Mouse (Mus musculus) thymus, postnatal 0 days (tissue): ENCODE data around the gene C1galt1. TPM values are rescaled to one million over a fixed set of nuclear protein-coding genes. Genes with fewer than 3 reads are reported as not detected.

Source experiments
- DNase-seq: peaks from one replicate; pipeline ENCODE4 v3.0.0-alpha.2; 2015; ENCODE audit warnings: low spot score
- polyA plus RNA-seq: library from polyadenylated mRNA; unstranded; fragments of >200 nt; fragmentation: Nextera tagmentation; extraction: Ambion mirVana; gene quantifications from 2 replicates; pipeline ENCODE4 v1.2.1, GENCODE M21; 2015

The C1galt1 gene
- 12.2 and 14.6 TPM in 2 replicates for polyA plus RNA-seq

DNA sequence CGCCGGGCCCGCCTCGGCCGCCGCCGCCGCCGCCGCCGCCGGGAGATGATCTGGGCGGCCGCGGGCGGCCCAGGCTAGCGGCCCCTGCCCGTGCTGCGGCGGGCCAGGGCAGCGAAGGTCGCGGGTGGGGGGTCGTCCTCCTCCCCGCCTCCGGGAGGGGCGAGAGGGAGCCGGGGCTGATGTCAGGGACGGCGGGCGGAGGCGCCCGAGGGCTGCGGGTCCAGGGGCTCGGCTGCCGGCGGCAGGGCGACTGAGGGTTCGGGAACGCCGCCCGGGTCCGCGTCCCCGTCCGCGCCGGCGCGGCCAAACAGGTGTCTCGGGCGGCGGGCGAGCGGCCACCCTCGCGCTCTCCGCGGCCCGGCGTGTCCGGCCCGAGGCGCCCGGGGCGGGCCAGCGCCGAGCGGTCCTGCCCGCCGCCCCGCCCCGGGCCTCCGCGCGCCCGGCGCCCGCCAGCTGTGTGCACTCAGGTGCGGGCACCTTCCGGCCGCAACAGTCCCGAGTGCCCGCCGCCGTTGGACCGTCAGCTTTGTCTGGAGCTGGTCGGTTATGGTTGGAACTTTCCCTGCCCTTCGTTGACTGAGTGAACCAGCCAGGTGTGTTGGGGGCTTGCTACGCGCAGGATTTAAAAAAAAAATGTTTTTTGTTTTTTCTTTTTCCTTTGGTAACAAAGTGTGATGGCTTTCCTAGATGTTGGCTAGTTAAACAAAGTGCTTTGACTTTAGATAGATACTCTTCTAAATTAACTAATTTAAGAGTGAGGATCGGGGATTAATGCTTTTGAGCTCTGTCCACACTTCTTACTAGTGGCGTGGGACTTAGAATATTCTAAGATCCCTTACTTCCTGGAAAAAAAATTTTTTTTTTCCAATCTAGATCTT, at the start of gene C1galt1:
TSS of gene C1galt1 (plus strand) at position 41 of the 878 bp plus-strand sequence.
- peak; percentile 52 for DNase-seq

DNA sequence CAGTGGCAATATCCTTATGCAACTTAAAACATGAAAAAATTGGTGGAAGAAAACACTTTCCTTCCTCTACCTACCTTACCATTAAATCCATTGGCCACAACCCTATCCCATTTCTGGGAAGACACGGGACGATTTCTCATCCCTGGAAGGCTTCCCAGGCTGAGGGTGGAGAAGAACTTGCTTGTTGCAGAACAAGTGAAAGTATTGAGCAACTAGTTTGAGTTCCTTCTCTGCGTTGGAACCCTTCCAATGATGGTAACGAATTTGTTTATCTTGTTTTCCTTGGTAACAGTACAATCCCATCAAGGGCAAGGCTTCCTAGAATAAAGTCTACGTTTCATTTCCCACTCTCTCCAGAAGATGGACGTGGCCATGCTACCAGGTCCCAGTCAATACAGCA, 44.7 kb upstream of the C1galt1 start:
- no peak for DNase-seq

DNA sequence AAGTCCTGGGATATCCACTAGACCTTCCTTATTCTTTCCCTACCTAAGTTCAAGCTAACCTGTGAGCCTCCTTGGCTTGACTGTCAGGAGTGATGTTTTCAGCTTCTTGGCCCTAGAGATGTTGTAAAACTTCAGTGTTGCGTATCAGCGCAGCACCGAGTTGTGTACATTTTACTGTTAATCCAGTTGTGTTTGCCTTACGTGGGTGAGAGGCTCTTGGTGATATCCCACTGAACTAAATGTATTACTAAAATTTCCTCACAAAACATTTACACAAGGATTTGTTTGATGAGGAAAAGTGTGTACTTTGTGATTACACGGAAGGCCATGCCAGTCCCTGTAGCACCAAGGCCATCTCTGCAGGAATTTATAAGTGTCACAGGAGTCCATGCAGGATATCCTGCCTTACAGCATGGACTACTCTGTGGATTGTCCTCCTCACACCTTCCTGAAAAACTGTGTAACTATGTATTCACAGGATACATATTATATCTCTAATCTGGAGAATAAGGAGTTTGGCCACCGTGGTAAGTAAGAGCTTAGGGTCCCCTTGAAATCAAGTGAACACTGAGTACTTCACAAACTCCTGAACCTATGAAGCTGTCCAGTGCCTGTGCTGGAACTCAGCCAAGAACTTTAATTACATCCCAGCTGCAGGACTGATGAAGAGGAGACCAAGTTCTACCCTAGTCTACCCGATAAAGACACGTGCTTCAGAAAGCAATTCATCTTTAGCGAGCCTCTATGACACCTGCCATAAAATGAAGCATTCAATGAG, 40.7 kb upstream of the C1galt1 start:
- no peak for DNase-seq

DNA sequence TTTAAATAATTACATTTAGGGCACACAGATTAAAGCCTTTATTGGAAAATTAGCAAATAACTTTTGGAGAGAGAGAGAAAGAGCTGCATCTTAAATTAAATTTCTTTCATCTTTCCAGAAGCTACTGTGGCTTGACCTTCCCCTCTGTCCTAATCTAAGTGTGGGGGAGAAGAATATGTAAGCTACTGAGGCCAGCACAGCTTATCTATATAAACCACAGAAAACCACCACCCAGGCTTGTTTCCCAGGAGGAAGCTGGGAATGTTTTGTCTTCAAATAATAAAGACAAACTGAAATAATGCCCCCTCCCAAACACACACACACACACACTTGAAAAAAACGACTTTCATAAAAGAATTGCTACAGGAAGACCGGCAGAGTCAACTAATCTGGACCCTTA, 30.5 kb upstream of the C1galt1 start:
- no peak for DNase-seq

DNA sequence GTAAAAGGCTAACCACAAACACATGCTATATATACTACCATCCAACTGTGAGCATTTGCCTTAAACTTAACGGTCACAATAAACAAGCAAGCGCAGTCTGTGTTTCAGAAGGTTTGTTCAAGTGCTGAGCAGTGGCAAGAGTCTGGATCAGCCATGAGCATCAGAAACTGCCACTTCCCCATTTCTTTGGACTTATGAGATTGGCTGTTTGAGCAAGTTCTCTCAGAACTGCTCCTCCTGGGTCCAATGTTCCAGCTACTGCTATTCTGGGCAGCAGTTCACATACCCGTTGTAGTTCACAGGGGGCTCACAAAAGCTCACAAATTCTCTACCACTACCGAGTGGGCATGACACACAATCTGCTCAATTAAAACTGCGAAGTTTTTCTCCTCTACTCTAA, 28.4 kb upstream of the C1galt1 start:
- no peak for DNase-seq

DNA sequence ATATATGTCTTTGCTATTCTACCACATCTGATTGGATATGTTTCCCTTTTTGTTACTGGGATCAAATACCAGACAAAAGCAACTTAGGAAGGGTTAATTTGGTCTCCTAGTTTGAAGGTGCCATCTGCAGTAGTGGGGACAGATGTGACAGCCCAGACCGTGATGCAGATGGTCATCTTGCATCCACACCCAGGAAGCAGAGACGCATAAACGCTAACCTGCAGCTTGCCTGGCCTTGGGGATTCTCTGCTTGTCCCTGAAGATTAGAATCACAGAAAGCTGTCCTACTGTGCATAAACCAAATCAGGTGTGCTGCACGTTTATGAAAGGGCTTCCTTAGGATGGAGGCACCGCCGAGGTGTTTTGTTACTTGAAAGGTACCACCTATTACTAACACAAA, 22.0 kb upstream of the C1galt1 start:
- DNase-seq: no peak

DNA sequence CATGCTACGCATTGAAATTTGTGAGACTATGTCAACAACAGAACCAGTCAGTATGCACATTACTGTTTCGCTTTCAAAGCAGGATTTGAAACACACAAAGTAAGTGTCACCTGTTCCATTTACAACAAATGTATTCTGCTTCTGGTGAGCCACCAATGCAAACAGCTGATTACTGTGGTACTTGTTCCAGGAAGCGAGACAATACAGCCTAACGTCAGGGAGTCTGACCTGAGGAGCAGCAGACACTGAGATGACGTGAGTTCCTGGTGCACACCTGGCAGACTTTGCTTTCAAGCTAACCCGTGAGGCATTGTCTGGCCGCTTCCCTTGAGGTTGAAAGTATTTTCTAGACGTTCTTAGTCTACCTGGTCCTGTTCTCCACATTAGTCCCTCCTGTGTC, 13.8 kb upstream of the C1galt1 start:
- peak; percentile 21 for DNase-seq

DNA sequence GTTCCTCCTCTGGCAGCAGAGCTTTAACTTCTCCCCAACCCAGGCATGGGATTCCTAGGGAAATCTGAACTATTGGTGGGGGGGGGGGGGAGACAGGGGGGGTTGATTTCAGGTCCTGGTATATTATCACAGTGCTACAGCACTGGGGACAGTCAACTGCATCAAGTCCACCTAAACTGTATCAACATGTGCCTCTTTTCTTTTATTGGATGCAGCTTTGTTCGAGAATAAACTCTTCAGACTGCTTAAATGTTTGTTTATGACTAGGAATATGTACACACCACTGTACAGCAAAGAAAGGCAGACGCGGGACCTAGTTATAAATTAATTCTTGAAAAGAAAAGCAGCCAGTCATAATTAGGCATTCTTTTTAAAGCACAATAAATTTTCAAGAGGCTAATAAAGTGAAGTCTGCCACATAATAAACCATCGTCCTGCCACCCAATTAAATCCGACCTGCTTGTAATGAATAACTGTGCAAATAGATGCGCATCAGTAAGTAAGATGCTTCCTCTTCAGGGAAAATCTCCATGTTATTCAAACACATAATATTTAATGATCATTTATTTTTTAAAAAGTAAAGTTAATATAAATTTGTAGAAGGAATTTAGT, 12.0 kb upstream of the C1galt1 start:
- no peak for DNase-seq

DNA sequence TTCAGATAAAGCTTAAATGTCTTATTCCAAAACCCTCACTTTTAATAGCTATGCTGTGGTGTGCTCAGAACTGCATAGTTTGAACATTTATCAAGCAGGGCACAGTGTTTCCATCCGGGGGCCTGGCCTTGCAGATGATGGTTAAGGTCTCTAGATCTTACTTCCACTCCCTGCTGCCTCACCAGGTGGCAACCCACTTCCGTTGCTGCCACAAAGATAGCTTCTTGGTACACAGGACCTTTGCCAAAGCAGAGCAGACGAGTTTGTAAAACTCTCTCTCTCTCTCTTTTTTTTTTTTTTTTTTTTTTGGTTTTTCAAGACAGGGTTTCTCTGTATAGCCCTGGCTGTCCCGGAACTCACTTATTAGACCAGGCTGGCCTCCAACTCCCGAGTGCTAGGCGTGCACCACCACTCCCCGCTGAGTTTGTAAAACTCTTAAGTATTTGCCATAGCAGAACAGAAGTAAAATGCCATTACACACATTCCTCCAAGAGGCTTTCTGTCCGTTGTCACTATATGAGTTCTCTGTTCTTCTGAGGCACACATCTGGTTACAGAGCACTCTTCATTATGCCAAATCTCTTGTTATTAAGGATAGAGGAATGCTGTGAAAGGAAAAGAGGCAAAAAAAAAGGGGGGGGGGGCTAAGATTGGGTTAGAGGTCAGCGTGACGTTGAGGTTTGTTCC, 773 bp upstream of the C1galt1 start:
- peak; percentile 83 for DNase-seq

DNA sequence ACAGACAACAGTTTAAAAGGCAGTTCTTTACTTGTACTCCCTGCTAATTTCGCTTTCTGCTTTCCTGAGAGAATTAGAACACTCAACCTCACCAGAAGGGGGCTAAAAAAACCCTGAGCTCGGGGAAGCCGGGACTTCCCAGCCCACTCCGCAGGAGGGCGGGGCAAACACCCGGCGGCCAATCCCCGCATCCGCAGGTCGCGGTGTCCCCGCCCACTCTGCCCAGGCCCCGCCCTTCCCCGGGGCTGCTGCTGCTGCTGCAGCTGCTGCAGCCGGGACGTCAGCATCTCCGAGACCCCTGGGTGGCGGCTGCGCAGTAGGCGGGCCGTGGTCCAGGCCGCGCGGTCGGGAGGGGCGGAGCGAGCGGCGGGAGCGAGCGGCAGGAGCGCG, 235 bp upstream of the C1galt1 start:
- peak; percentile 98 for DNase-seq

DNA sequence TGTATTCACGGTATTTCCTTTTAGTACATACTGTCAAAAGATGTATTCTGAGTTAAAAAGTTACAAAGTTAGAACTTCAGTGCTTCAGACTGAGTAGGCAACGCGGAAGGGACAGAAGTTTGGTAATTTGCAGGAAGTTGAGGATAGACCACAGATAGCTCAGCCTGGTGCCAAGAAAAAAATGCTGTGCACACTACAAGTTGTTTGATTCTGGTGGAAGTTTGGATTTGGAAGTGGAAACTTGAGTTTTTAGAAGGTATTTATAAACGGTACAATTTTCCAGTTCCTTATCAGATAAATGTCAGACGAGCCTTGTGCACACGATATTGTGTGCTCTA, 1.0 kb downstream of the C1galt1 start:
- DNase-seq: peak; percentile 51

DNA sequence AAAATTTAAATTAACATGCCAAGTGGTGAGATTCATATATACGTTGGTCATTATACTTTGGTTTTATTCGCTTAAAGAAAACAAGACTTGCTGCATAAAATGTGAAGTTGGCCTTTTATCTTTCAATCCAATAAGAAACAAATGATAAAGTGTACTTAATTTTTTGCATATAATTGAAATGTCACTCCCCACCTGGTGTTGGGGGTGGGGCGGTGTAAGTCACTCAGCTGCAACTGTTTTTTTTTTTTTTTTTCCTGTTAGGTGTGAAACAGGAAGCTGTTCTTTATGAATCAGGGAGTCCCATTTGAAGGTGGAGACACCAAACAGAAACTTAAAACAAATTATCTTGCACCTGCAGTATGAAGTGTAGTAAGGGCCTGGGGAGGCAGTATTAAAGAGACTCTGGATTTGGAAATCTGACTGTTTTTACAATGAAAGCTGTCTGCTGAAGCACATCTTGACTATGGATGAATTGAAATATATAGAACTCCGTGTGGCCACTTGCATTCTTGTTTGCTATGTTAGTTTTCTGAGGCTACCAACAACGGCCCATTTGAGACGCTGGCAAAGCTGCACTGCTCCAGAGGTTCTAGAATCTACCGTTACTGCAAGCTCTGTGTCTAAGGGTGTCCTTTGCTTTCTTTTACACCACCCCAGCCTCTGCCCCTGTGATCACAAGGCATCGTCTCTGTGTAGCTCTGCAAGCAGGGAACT, 2.2 kb downstream of the C1galt1 start:
- peak; percentile 82 for DNase-seq

DNA sequence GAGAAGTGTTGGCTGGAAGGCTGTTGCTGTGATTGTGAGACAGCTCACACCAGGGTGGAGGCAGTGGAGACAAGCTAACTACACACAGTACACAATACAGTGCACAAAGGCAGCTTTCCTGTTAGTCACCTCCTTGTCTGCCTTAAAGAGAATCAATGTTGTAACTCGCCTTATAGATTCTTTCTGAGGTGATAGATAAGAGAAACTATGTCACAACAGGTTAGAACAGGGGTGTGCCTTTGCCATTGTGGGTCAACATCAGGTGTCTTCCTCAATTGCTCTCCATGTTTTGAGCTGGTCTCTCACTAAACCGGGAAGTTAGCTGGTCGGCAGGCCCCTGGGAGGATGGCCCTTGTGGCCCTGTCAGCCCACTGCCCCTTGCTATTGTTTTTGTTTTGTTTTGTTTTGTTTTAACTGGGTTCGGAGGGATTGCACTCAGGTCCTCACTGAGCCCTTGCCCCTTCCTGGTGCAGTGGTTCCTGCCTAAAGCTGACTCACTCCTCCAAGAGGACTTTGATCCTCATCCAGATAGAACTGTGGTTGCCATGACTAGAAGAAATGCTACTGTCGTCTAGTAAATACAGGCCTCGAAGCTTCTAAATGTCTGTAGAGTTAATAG, 3.4 kb downstream of the C1galt1 start:
- no peak for DNase-seq

DNA sequence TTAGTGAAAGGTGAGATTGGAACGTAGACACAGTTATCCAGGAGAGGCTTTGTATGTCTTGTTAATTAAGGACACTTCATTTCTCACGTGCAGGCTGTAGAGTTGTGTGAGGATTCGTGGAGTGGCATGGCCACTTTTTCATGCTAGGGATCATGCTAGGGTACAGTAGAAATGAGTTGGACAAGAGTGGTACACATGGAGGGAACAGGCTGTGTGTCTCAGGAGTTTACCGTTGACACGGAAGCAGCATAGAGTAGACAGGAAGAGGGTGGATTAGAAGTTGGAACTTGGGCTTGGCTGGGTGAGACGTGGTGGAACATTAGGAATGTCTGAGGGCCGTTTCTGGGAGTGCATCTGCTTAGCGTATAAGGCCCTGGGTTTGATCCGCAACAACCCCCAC, 4.1 kb downstream of the C1galt1 start:
- DNase-seq: no peak

DNA sequence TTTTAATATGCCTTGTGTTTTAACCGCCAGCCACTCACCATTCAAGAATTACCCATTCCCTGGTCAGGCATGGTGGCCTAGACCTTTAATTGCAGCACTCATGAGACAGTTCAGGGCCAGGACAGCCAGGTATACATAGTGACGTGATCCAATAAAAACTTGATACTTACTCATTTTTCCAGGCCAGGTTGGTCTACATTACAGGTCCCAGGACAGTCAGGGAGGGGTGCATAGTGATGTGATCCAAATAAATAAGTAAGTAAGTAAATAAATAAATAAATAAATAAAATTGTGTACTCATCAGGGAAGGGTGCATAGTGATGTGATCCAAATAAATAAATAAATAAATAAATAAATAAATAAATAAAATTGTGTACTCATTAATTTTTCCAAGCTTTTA, 6.4 kb downstream of the C1galt1 start:
- DNase-seq: no peak

DNA sequence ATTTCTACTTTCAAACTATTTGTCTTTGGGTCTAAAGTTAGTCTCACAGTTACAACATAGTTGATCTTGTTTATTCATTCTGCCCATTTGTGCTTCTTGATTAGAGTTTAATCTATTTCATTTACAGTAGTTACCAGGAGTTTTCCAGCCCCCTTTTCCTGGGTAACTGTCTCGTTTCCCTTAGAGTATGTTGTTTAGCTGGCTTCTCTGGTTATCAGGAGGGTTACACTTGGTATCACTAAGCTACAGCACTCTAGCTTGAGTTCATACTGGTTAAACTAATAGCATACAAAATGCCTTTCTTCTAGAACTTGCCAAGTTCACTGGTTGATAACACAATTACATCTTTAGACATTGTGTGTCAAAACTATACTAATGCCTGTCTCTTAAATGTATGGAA, 8.3 kb downstream of the C1galt1 start:
- no peak for DNase-seq

DNA sequence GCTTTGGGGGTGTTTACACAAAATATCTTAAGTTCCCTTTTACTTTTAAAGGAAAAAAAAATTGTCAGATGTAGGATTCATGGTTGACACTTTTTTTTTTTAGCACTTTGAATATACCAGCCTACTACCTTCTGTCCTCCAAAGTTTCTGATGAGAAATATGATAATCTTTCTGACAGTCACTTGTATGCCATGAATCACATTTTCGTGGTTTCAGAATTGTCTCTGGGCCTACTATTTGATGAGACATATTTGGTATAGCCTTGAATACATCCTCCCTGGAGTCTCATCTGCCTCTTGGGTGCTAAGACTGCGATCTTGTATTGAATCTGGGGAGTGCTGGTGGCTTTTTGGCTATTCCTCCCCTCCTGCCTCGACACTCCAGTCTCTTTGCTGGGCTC, 8.8 kb downstream of the C1galt1 start:
- no peak for DNase-seq

DNA sequence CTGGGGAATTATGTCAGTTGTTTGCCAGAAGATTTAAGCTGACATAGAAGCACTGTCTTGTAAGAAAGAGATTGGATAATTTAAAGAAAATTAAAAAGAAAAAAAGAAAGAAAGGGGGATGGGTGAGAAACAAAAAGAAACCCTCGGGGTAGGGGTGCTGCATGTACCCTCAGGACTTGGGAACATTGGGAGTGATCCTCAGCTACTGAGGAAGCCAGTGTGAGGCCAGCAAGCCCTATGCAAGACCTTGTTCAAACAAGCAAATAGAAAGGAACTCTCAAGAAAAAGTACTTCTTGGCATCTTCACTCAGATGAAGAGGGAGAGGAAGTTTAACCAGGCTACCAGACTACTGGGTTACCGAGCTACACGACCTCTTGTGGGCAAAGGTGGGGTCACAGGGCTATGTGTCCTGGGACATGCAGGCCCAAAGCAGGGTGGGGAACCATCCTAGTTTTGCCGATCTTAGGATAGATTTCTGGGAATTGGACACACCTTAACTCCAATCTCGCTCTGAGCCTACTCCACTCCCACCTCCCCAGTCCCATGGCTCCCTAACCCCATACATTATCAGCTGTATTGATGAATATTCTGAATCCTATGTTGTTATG, 12.1 kb downstream of the C1galt1 start:
- peak; percentile 40 for DNase-seq

DNA sequence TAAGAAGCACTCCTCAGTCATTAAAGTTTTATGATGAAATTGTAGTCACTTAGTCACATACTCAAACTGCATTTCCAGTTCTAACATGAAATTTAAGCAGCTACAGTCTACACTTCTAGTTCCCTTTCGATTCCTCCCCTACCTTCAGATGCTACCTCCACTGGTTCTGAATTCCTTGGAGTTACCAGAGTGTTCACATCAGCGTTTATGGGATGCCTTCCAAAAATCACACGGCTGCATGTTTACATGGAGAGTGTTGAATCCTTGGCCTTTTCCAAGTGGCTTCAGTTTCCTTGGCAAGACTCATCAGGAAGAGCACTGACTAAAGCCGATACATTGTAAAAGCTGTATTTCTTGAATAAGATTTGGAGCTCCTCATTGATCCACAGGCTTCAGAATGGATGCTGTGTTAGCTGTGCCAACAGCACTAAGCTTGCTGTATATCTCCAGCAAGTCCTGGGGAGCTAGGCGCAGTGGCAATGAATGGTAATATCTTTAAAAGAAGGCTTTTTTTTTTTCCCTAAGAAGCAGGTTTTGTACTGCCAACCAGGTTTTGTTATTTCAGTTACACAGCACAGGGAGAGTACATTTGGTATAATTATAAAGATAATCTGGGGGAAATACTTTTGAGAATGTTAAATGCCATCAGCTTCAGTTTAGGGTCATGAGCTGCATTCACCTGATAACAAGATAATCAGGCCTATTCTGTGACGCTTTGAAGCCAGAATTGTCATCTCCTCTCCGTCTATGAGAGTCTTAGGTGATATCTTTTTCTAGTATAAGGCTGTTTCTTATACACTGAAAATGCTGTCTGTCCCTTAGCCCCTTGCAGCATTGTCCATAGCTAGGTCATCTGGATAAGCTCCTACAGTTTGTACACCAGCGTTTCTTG, 13.0 kb downstream of the C1galt1 start:
- no peak for DNase-seq
